Mouse (Mus musculus): ENCODE measurements around the gene Mrpl19. TPM values are rescaled to one million over a fixed set of nuclear protein-coding genes. Genes with fewer than 3 reads are reported as not detected.
A peak's percentile ranks its signal among the peaks of the same experiment; 100 is the strongest.

The Mrpl19 gene
- total RNA-seq (2014; rRNA removed) (9.4 and 10.2 TPM in 2 replicates), polyA plus RNA-seq (2015; fragmentation: Nextera tagmentation; extraction: Ambion mirVana) (31.7 and 42.7 TPM in 2 replicates)

DNA sequence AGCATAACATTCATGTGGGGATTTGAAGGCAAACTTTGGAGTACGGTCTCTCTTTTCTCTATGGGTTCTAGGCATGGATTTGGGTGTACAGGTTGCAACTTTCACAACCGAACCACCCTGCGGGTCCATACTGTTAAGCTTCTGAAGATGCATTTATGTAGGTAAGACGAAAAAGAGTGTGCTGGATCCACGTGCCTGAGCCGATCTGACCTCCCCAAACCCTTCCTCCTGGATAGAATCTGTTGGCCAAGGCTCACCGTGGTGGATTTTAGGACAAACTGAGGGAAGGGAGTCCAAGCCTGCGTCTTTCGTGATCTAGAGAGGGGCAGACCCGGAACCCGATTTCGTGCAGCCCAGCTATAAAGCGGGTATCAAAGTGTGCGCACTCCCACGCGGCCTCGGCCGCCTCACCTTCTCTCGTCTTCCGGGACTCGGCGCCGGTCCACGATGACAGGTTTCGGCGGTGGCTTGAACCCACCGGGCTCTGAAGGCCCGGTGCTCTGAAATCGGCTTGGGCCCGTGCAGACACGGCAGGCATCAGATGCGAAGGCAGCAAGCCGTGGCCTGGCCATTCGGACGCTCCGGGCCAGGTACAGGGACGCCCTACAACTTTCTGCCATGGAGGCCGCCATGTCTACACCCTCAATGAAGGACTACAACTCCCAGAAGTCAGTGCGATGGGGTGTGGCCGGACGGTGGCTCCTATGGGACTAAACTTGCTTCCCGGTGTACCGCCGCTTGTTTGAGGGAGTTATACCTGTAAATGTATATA, at the start of gene Mrpl19:
Mrpl19 (minus strand) TSS at position 663 of the 772 bp plus-strand sequence.
- H3K27me3 ChIP-seq (ENCODE audit: insufficient read depth, low read length) = no peaks in the 10 kb centered on the region
- WGBS = 2% methylated on average over 44 of the region's 44 CpGs
- peak within 1 kb of the TSS; percentile 53 for H3K4me2 ChIP-seq (ENCODE audit: low read depth)
- no peak within 1 kb of the TSS for H3K27ac ChIP-seq (ENCODE audit: low read depth, low read length)
- H3K36me3 ChIP-seq (ENCODE audit: insufficient read depth) = peaks cover 31% of the 10 kb centered on the region
- DNase-seq (peak; percentile 93), ATAC-seq (peak; percentile 99)
- peak within 1 kb of the TSS; percentile 56 for H3K4me3 ChIP-seq (ENCODE audit: low read depth, low read length)
- H3K9me3 ChIP-seq (ENCODE audit: low read length) = no peaks in the 10 kb centered on the region
- no peaks in the 10 kb centered on the region for H3K4me1 ChIP-seq (ENCODE audit: insufficient read depth)
- TF ChIP-seq CTCF (IDR thresholded peaks at IDR 0.05; ENCODE audit: low read depth) = no peak
- H3K9ac ChIP-seq = peak within 1 kb of the TSS; percentile 54

DNA sequence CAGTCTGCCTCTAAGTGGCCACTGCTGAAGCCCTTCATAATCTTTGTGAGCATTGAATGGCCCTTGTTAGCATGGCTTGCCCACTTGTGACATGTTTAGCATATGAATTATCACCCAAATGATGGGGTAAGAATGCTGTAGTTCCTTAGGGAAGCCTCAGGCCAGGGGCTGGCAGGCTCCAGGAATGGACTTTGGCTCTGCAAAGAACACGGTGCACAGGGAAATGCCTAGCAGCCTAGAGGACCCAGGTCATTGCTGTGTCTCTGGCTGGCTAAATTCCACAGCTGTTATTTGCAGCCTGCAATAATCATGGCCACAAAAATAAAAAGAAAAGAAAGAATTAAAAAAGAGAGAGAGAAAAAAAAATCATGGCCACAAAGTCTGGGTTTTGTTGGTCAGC, 46.6 kb upstream of the Mrpl19 start:
- Histone ChIP-seq H3K36me3 (ENCODE audit: insufficient read depth) (no peaks in the 10 kb centered on the region), H3K27ac (ENCODE audit: low read depth, low read length) (no peak overlapping the region), H3K9ac (no peak overlapping the region), H3K9me3 (ENCODE audit: low read length) (no peaks in the 10 kb centered on the region), H3K4me1 (ENCODE audit: insufficient read depth) (no peaks in the 10 kb centered on the region), H3K4me3 (ENCODE audit: low read depth, low read length) (no peak overlapping the region), H3K27me3 (ENCODE audit: insufficient read depth, low read length) (no peaks in the 10 kb centered on the region), H3K4me2 (ENCODE audit: low read depth) (no peak overlapping the region)
- DNase-seq = no peak
- no peak for ATAC-seq
- no peak for TF ChIP-seq CTCF (IDR thresholded peaks at IDR 0.05; ENCODE audit: low read depth)
- 23% methylated on average over 1 of the region's 1 CpGs for WGBS

DNA sequence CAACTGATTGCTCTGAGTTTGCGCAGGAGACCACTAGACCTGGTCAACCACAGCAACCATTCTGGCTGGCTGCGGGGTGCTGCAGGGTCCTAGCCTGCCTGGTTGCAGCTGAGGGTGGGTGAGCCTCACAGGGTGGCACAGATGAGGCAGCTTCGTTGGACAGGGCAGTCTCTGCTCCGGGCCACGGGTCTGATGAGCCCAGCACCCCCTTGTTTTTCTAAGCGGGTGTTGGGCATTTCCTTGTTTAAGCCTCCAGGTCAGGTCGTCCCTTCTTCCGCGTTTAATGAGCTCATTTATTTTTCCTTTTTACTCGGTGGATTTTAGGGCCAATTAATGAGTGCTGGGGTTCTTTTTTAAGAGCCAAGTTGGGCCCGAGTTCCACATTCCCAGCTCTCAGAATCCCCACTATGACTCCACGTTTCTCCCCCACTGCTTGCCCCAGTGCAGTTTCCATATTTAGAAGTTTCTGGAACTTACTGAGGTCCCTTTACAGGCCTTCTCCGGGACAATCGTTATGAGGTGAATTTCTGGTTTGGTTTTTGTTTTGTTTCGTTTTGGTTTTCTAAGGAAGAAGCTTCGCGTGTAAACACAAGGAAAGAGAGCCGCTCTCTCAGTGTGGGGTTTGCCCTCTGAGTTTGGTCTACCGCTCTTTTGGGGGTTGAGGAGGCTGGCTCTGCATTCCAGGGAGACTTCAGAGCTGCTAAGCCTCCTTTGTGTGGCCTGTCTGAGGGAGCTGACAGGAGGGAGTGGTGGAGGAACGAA, 24.5 kb upstream of the Mrpl19 start:
- H3K27ac ChIP-seq (ENCODE audit: low read depth, low read length) = no peak overlapping the region
- 0 out of 2 replicates have a peak, but pooled peaks cover 7% of the 10 kb centered on the region for H3K4me1 ChIP-seq (ENCODE audit: insufficient read depth)
- no peaks in the 10 kb centered on the region for H3K27me3 ChIP-seq (ENCODE audit: insufficient read depth, low read length)
- TF ChIP-seq CTCF (IDR thresholded peaks at IDR 0.05; ENCODE audit: low read depth) = no peak
- H3K4me2 ChIP-seq (ENCODE audit: low read depth) = no peak overlapping the region
- H3K4me3 ChIP-seq (ENCODE audit: low read depth, low read length) = no peak overlapping the region
- H3K36me3 ChIP-seq (ENCODE audit: insufficient read depth) = no peaks in the 10 kb centered on the region
- ATAC-seq (peak; percentile 58; the same call in 1 of the 2 replicates), DNase-seq (peak; percentile 24)
- 18% methylated on average over 20 of the region's 20 CpGs for WGBS
- no peaks in the 10 kb centered on the region for H3K9me3 ChIP-seq (ENCODE audit: low read length)
- H3K9ac ChIP-seq = no peak overlapping the region

DNA sequence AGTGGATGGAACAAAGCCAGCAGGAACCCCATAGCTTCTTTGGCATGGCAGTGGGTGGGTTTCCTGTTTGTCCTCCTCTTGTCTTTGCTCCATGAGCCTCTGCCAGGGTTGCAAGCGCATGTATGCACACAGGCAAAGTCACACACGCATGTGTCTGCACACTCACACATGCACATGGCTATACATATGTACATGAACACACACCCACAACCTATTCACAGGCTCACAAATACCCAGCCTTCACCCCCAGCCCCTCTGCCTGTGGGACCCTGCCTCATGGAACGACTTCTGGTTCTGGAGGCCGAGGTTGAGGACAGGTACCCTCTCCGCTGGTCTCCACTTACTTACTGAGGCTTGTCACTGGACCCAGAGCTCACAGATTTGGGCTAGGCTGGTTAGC, 22.6 kb upstream of the Mrpl19 start:
- TF ChIP-seq CTCF (IDR thresholded peaks at IDR 0.05; ENCODE audit: low read depth) = no peak
- 91% methylated on average over 5 of the region's 5 CpGs for WGBS
- DNase-seq (no peak), ATAC-seq (no peak)
- Histone ChIP-seq H3K4me1 (ENCODE audit: insufficient read depth) (0 out of 2 replicates have a peak, but pooled peaks cover 7% of the 10 kb centered on the region), H3K4me2 (ENCODE audit: low read depth) (no peak overlapping the region), H3K27me3 (ENCODE audit: insufficient read depth, low read length) (no peaks in the 10 kb centered on the region), H3K27ac (ENCODE audit: low read depth, low read length) (no peak overlapping the region), H3K36me3 (ENCODE audit: insufficient read depth) (no peaks in the 10 kb centered on the region), H3K9me3 (ENCODE audit: low read length) (no peaks in the 10 kb centered on the region), H3K4me3 (ENCODE audit: low read depth, low read length) (no peak overlapping the region), H3K9ac (no peak overlapping the region)

DNA sequence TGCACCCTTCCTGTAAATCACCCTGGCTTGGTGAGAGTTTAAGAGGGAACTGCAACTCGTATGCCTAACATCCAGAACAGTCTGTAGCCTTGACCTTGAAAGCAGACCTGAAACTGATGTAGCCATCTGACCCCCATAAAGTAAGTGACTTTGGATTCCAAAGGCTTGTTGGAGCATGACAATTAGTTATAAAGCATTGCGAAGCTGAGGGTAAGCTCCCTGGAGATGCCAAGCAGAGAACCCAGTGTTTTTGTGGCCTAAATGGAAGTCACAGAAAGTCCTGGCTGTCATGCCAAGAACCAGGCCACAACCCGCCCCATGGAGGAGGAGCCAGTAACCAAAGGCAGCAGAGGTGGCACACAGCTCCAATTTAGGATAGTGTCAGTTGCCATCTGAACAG, 21.8 kb upstream of the Mrpl19 start:
- WGBS = 52% methylated on average over 3 of the region's 3 CpGs
- H3K4me3 ChIP-seq (ENCODE audit: low read depth, low read length) = no peak overlapping the region
- H3K27ac ChIP-seq (ENCODE audit: low read depth, low read length) = no peak overlapping the region
- ATAC-seq (peak; percentile 21; the same call in 1 of the 2 replicates), DNase-seq (no peak)
- H3K36me3 ChIP-seq (ENCODE audit: insufficient read depth) = no peaks in the 10 kb centered on the region
- 0 out of 2 replicates have a peak, but pooled peaks cover 7% of the 10 kb centered on the region for H3K4me1 ChIP-seq (ENCODE audit: insufficient read depth)
- H3K9ac ChIP-seq = no peak overlapping the region
- no peaks in the 10 kb centered on the region for H3K27me3 ChIP-seq (ENCODE audit: insufficient read depth, low read length)
- no peak overlapping the region for H3K4me2 ChIP-seq (ENCODE audit: low read depth)
- no peak for TF ChIP-seq CTCF (IDR thresholded peaks at IDR 0.05; ENCODE audit: low read depth)
- no peaks in the 10 kb centered on the region for H3K9me3 ChIP-seq (ENCODE audit: low read length)

DNA sequence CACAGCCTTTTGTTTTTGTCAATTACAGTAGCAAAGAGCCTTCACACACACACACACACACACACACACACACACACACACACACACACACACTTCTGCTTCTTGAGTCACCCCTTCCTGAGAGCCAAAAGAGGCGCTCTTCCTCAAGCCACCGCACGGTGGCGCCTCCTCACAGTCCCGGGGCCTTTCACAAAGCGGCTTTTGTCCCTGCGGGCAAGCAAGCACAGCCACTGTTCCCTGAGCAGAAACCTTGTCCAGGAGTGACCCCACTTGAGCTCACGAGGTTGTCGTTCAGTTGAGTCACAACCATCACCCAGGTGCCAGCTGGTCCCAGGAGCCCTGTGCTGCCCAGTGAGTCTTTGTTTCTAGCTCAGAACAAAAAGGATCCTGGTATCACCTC, 21.3 kb upstream of the Mrpl19 start:
- no peak overlapping the region for H3K9ac ChIP-seq
- peak; percentile 87 for DNase-seq
- H3K36me3 ChIP-seq (ENCODE audit: insufficient read depth) = no peaks in the 10 kb centered on the region
- H3K4me2 ChIP-seq (ENCODE audit: low read depth) = no peak overlapping the region
- H3K4me3 ChIP-seq (ENCODE audit: low read depth, low read length) = no peak overlapping the region
- no peaks in the 10 kb centered on the region for H3K9me3 ChIP-seq (ENCODE audit: low read length)
- H3K27ac ChIP-seq (ENCODE audit: low read depth, low read length) = no peak overlapping the region
- peak; percentile 92 for TF ChIP-seq CTCF (IDR thresholded peaks at IDR 0.05; ENCODE audit: low read depth)
- peak; percentile 76 for ATAC-seq
- WGBS = under 1% methylated on average over 9 of the region's 9 CpGs
- 0 out of 2 replicates have a peak, but pooled peaks cover 7% of the 10 kb centered on the region for H3K4me1 ChIP-seq (ENCODE audit: insufficient read depth)
- no peaks in the 10 kb centered on the region for H3K27me3 ChIP-seq (ENCODE audit: insufficient read depth, low read length)

DNA sequence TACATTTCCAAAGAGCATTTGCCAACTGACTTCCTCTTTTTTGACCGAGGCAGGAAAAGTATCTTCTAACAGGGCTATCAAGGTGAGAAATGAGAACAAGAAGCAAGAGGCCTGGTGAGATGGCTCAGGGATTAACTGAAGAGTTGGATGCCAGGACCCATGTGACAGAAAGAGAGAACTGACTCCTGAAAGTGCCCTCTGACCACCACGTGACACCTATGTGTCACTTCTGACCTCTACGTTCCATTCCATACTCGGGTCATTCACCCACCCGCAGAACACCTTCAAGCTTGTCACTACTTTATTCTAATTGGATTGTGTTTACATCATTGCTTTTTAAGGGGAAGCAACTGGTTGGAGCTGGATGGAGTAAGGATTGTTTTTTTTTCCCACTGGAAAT, 20.8 kb upstream of the Mrpl19 start:
- Histone ChIP-seq H3K4me2 (ENCODE audit: low read depth) (no peak overlapping the region), H3K36me3 (ENCODE audit: insufficient read depth) (no peaks in the 10 kb centered on the region), H3K9ac (no peak overlapping the region), H3K4me1 (ENCODE audit: insufficient read depth) (0 out of 2 replicates have a peak, but pooled peaks cover 7% of the 10 kb centered on the region), H3K4me3 (ENCODE audit: low read depth, low read length) (no peak overlapping the region), H3K9me3 (ENCODE audit: low read length) (no peaks in the 10 kb centered on the region), H3K27ac (ENCODE audit: low read depth, low read length) (no peak overlapping the region), H3K27me3 (ENCODE audit: insufficient read depth, low read length) (no peaks in the 10 kb centered on the region)
- no peak; the same call in 1 of the 2 replicates for ATAC-seq
- 45% methylated on average over 5 of the region's 5 CpGs for WGBS
- DNase-seq = no peak
- no peak for TF ChIP-seq CTCF (IDR thresholded peaks at IDR 0.05; ENCODE audit: low read depth)
